Mouse (Mus musculus): ENCODE results near the gene Rdh8.

- no peak for TF ChIP-seq POLR2A (IDR thresholded peaks at IDR 0.05; ENCODE audit: control insufficient read depth, extremely low read depth, insufficient read depth, low read length, poor library complexity)
- no peak for TF ChIP-seq CTCF (IDR thresholded peaks at IDR 0.05; ENCODE audit: borderline replicate concordance, control insufficient read depth, extremely low read depth, insufficient read depth, low read length, poor library complexity)
Observed at GRCm38 (mm10) chr9:20857131-20857530, 38.8 kb downstream of the Rdh8 start.
